In genomic region chr9:107484302-107484701, GRCm38 (mm10) we compare ENCODE assay signal across 9 mouse cellular contexts. TPM values are rescaled to one million over a fixed set of nuclear protein-coding genes. Genes with fewer than 3 reads are reported as not detected.
A peak's percentile ranks its signal among the peaks of the same experiment; 100 is the strongest.
DNase-seq lines count a peak whose midpoint lies in the region; ATAC-seq lines count a peak whose summit lies in the region.
"Had no signal": no experiment of that assay in that cellular context is flagged by ENCODE, and none has a peak within 500 bp of the region (broad histone marks: within the 10 kb centered on the region; RNA-seq: fewer than 3 reads in every experiment).

No protein-coding gene starts in this region.

- H3K4me2 ChIP-seq in neural tube, embryonic 11.5 days (ENCODE audit: low read depth): no peak overlapping the region
- H3K4me2 ChIP-seq in hindbrain, embryonic 11.5 days (replicated peaks; ENCODE audit: low read depth, low read length): no peak overlapping the region

- 68% methylated on average over 17 of the region's 17 CpGs for WGBS in neural tube, embryonic 11.5 days
- 66% methylated on average over 17 of the region's 17 CpGs for WGBS in hindbrain, embryonic 11.5 days

- H3K27me3 ChIP-seq in neural tube, embryonic 11.5 days (ENCODE audit: control insufficient read depth, insufficient read depth, low read length): no peaks in the 10 kb centered on the region
- H3K27me3 ChIP-seq in hindbrain, embryonic 11.5 days (ENCODE audit: control insufficient read depth, insufficient read depth, low read length): no peaks in the 10 kb centered on the region

- intact Hi-C loops in left cerebral cortex, postnatal 36 days (cut with DNase I): no loop called here

- H3K4me3 ChIP-seq in neural tube, embryonic 11.5 days (ENCODE audit: low read depth, low read length): no peak overlapping the region
- H3K4me3 ChIP-seq in hindbrain, embryonic 11.5 days (ENCODE audit: low read depth, low read length): no peak overlapping the region

- H3K4me1 ChIP-seq in neural tube, embryonic 11.5 days (ENCODE audit: control insufficient read depth, insufficient read depth, low read length): peaks cover 32% of the 10 kb centered on the region
- peaks cover 19% of the 10 kb centered on the region; the same call in 1 of the 2 replicates for H3K4me1 ChIP-seq in hindbrain, embryonic 11.5 days (replicated peaks; ENCODE audit: control insufficient read depth, insufficient read depth, low read length)

- no peaks in the 10 kb centered on the region for H3K36me3 ChIP-seq in neural tube, embryonic 11.5 days (ENCODE audit: control insufficient read depth, insufficient read depth, low read length)
- H3K36me3 ChIP-seq in hindbrain, embryonic 11.5 days (ENCODE audit: control insufficient read depth, insufficient read depth, low read length): no peaks in the 10 kb centered on the region

- H3K27ac ChIP-seq in neural tube, embryonic 11.5 days (ENCODE audit: low read depth, low read length): peak overlapping the region; percentile 54
- H3K27ac ChIP-seq in hindbrain, embryonic 11.5 days (ENCODE audit: low read depth, low read length): peak overlapping the region; percentile 82
- H3K27ac ChIP-seq: liver, embryonic 14.5 days had no signal

- peak; percentile 60; the same call in 1 of the 2 replicates for ATAC-seq in neural tube, embryonic 11.5 days (ENCODE audit: insufficient read depth, low FRiP score, low TSS enrichment)
- ATAC-seq in hindbrain, embryonic 11.5 days (ENCODE audit: low FRiP score): peak; percentile 17

- H3K9ac ChIP-seq in neural tube, embryonic 11.5 days (ENCODE audit: low read length): no peak overlapping the region
- H3K9ac ChIP-seq in hindbrain, embryonic 11.5 days (ENCODE audit: low read depth, low read length): no peak overlapping the region
- H3K9ac ChIP-seq: liver, embryonic 14.5 days had no signal

- DNase-seq in neural tube, embryonic 11.5 days (ENCODE audit: low spot score): peak; percentile 66
- DNase-seq in neural tube, embryonic 10.5 days (ENCODE audit: extremely low spot score, low spot score): no peak
- peak; percentile 46 for DNase-seq in hindbrain, embryonic 11.5 days (ENCODE audit: low spot score)
- DNase-seq in left cerebral cortex, postnatal 36 days (ENCODE audit: low spot score in 2 of 2): peak; percentile 30 to 32
- DNase-seq in ovary, adult 18-20 months (ENCODE audit: low spot score): no peak
- DNase-seq in thymus, postnatal 36 days: no peak
- no peak for DNase-seq in lung, postnatal 4 days
- no peak for DNase-seq in thymus, postnatal 14 days

- H3K9me3 ChIP-seq in neural tube, embryonic 11.5 days (ENCODE audit: control insufficient read depth, low read length): no peaks in the 10 kb centered on the region
- H3K9me3 ChIP-seq in hindbrain, embryonic 11.5 days (ENCODE audit: control insufficient read depth, low read length): no peaks in the 10 kb centered on the region

RNA-seq across cellular contexts. Expression of gene Tmem115, which starts 49.4 kb away (rescaled TPM):
- 47.0 and 47.2 TPM in 2 replicates for polyA plus RNA-seq in neural tube, embryonic 11.5 days (2014; fragmentation: Nextera tagmentation; extraction: Ambion mirVana)
- polyA plus RNA-seq in hindbrain, embryonic 11.5 days (2014; fragmentation: Nextera tagmentation; extraction: Ambion mirVana): 38.8 and 46.5 TPM in 2 replicates
- total RNA-seq in left cerebral cortex, postnatal 36 days (2021): 10 to 100 TPM; 34.7 to 39.6 TPM

RNA-seq across cellular contexts. Expression of gene Cyb561d2, which starts 57.7 kb away (rescaled TPM):
- 19.7 and 21.9 TPM in 2 replicates for polyA plus RNA-seq in neural tube, embryonic 11.5 days (2014; fragmentation: Nextera tagmentation; extraction: Ambion mirVana)
- polyA plus RNA-seq in hindbrain, embryonic 11.5 days (2014; fragmentation: Nextera tagmentation; extraction: Ambion mirVana): 19.6 and 21.2 TPM in 2 replicates
- total RNA-seq in left cerebral cortex, postnatal 36 days (2021): 10 to 100 TPM; 16.9 to 17.0 TPM

RNA-seq across cellular contexts. Expression of gene Nprl2, which starts 57.7 kb away (rescaled TPM):
- polyA plus RNA-seq in neural tube, embryonic 11.5 days (2014; fragmentation: Nextera tagmentation; extraction: Ambion mirVana): 45.8 and 48.9 TPM in 2 replicates
- 46.2 and 46.5 TPM in 2 replicates for polyA plus RNA-seq in hindbrain, embryonic 11.5 days (2014; fragmentation: Nextera tagmentation; extraction: Ambion mirVana)
- total RNA-seq in left cerebral cortex, postnatal 36 days (2021): 10 to 100 TPM; 38.9 to 46.2 TPM

Comparison
In these comparisons a context has a peak if more than half of its experiments do, and no peak if none do; other contexts are left out.
1. DNase-seq: peak in neural tube, embryonic 11.5 days (single experiment), hindbrain, embryonic 11.5 days (single experiment) and left cerebral cortex, postnatal 36 days (2 of 2); none in neural tube, embryonic 10.5 days (single experiment), ovary, adult 18-20 months (single experiment), thymus, postnatal 36 days (0 of 2), lung, postnatal 4 days (0 of 2) and thymus, postnatal 14 days (single experiment).